Comparison of ENCODE assay signal across 11 mouse cellular contexts in the genomic region with DNA sequence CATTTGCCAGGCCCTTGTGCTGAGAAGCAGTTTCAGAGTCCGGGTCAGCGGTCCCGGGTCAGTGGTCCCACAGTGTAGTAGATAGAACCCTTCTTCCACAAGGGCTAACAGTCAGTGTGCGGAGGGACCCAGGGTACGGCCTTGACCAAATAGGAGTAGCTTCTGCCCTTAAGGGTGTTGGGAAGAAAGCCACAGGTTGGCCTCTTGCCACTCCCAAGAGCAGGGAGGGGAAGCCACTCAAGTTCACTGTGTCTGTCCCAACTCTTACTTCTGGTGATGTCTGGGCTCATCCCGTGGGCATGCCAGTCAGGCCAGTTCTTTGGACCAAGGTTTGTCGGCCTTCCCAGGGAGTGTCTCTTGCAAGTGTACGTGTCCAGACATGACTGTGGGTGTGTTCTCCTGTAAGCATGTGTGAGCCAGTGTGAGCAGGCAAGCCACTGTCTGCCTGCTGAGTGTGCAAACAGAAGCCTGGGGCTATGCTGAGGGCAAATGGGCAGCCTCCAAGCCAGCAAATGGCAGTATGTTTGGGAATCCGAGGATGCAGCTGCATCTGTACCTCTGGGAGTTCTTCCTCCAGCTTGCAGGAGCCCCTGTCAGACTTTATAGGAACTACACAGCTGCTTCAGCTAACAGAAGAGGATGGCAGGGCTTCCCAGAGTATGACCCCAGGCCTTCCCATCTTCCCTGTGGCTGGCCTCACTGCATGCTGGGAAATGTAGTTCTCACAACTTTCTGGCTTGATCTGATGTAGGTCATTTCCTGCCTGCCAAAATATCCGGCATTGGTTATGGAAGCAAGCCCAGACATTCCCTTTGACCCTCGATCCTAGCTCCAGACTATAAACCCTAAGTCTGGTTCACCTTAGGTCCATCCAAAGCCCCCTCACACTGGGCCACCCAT. TPM values are rescaled to one million over a fixed set of nuclear protein-coding genes. Genes with fewer than 3 reads are reported as not detected.
DNase-seq lines count a peak whose midpoint lies in the region; ATAC-seq and TF ChIP-seq lines count a peak whose summit lies in the region.
"Had no signal": no experiment of that assay in that cellular context is flagged by ENCODE, and none has a peak within 500 bp of the region (broad histone marks: within the 10 kb centered on the region; RNA-seq: fewer than 3 reads in every experiment).

No protein-coding gene starts in this region.

- no peaks in the 10 kb centered on the region for H3K79me2 ChIP-seq in liver, adult 2 months (ENCODE audit: control insufficient read depth, insufficient read depth, low read length)

- H3K36me3 ChIP-seq in liver, adult 2 months (ENCODE audit: control insufficient read depth, insufficient read depth, low read length), result peaks cover 19% of the 10 kb centered on the region
- 0 out of 2 replicates have a peak, but pooled peaks cover 7% of the 10 kb centered on the region for H3K36me3 ChIP-seq in liver, embryonic 12.5 days
- H3K36me3 ChIP-seq in limb, embryonic 15.5 days, result peaks cover 49% of the 10 kb centered on the region

- H3K4me3 ChIP-seq in liver, adult 2 months (ENCODE audit: insufficient read depth, low read depth, low read length), result no peak overlapping the region
- H3K4me3 ChIP-seq in liver, embryonic 12.5 days, result no peak overlapping the region
- H3K4me3 ChIP-seq in limb, embryonic 15.5 days, result no peak overlapping the region

- H3K27me3 ChIP-seq in liver, adult 2 months (ENCODE audit: control insufficient read depth, insufficient read depth, low read length), result no peaks in the 10 kb centered on the region
- no peaks in the 10 kb centered on the region for H3K27me3 ChIP-seq in liver, embryonic 12.5 days (replicated peaks)
- H3K27me3 ChIP-seq in limb, embryonic 15.5 days, result no peaks in the 10 kb centered on the region

- H3K4me1 ChIP-seq in liver, adult 2 months (ENCODE audit: control insufficient read depth, insufficient read depth, low read length), result peaks cover 7% of the 10 kb centered on the region
- 0 out of 2 replicates have a peak, but pooled peaks cover 5% of the 10 kb centered on the region for H3K4me1 ChIP-seq in liver, embryonic 12.5 days
- H3K4me1 ChIP-seq in limb, embryonic 15.5 days, result peaks cover 12% of the 10 kb centered on the region

- no peaks in the 10 kb centered on the region for H3K9me3 ChIP-seq in liver, embryonic 12.5 days (replicated peaks)
- no peaks in the 10 kb centered on the region for H3K9me3 ChIP-seq in limb, embryonic 15.5 days

- DNase-seq in liver, adult 2 months (ENCODE audit: extremely low read depth, low read depth, low spot score), result peak; percentile 84
- DNase-seq in adrenal gland, postnatal 25 days, result peak; percentile 44
- DNase-seq in heart, adult 9 months (ENCODE audit: low spot score in 2 of 2), result peak; percentile 44 to 55
- DNase-seq in gastrocnemius, adult 8-10 months (ENCODE audit: low spot score in 2 of 2), result no peak
- DNase-seq: layer of hippocampus, adult 9-11 months; right cerebral cortex, postnatal 25 days had no signal

- 0 out of 2 replicates have a peak overlapping the region, but pooled peaks have one; percentile 14 for H3K27ac ChIP-seq in liver, adult 2 months (replicated peaks; ENCODE audit: insufficient read depth, low read depth, low read length)
- H3K27ac ChIP-seq in liver, embryonic 12.5 days, result no peak overlapping the region
- H3K27ac ChIP-seq in limb, embryonic 15.5 days, result 0 out of 2 replicates have a peak overlapping the region, but pooled peaks have one; percentile 22

- no peak overlapping the region for H3K4me2 ChIP-seq in liver, embryonic 12.5 days
- no peak overlapping the region for H3K4me2 ChIP-seq in limb, embryonic 15.5 days
- H3K4me2 ChIP-seq: midbrain, embryonic 11.5 days had no signal

- no peak for ATAC-seq in liver, embryonic 12.5 days
- ATAC-seq in limb, embryonic 15.5 days (ENCODE audit: insufficient number of reproducible peaks, low FRiP score, low TSS enrichment, low read depth), result no peak
- ATAC-seq in activated CD4-positive, CD25-positive, alpha-beta regulatory T cell, adult 4 months, result no peak
- no peak for ATAC-seq in cerebellum, adult (ENCODE audit: insufficient number of reproducible peaks, low FRiP score, low TSS enrichment)

- WGBS in liver, adult 2 months, result 45% methylated on average over 11 of the region's 11 CpGs
- 76% methylated on average over 11 of the region's 11 CpGs for WGBS in liver, embryonic 12.5 days (ENCODE audit: insufficient replicate concordance)
- whole genome bisulfite sequencing in limb, embryonic 15.5 days, result 64% methylated on average over 11 of the region's 11 CpGs

- no peak for TF ChIP-seq CTCF in liver, adult 2 months (IDR thresholded peaks at IDR 0.05; ENCODE audit: low read depth, low read length)

- H3K9ac ChIP-seq in liver, adult 2 months (ENCODE audit: low read depth, low read length), result no peak overlapping the region
- H3K9ac ChIP-seq in liver, embryonic 12.5 days, result no peak overlapping the region
- H3K9ac ChIP-seq in limb, embryonic 15.5 days, result no peak overlapping the region

- TF ChIP-seq POLR2A in liver, adult 2 months (IDR thresholded peaks at IDR 0.05; ENCODE audit: extremely low read depth, insufficient read depth, low read length), result no peak

RNA-seq across cellular contexts. Expression of a gene that starts 53.3 kb away (rescaled TPM):
- 4.0 and 10.3 TPM in 2 replicates for total RNA-seq in liver, adult 2 months (2014; rRNA removed)
- polyA plus RNA-seq in liver, adult 2 months (2012; rRNA removed), result 38.6 and 48.0 TPM in 2 replicates
- polyA plus RNA-seq in liver, embryonic 12.5 days (2016; fragmentation: Nextera tagmentation; extraction: Ambion mirVana), result 1.8 and 1.9 TPM in 2 replicates
- total RNA-seq in adrenal gland, postnatal 25 days (2021), result 23.6 and 25.7 TPM in 2 replicates
- polyA plus RNA-seq in limb, embryonic 15.5 days (2015; fragmentation: Nextera tagmentation; extraction: Ambion mirVana), result 11.9 and 13.5 TPM in 2 replicates
- 1 to 10 TPM; 1.2 to 1.5 TPM for polyA plus RNA-seq in activated CD4-positive, CD25-positive, alpha-beta regulatory T cell, adult 4 months (2017; shearing (Covaris generic))
- total RNA-seq in gastrocnemius, adult 8-10 months (2022), result 1 to 10 TPM; 1.0 to 2.1 (median 1.5) TPM

Comparison
In these comparisons a context has a peak if more than half of its experiments do, and no peak if none do; other contexts are left out.
1. DNase-seq: peak in liver, adult 2 months (single experiment), adrenal gland, postnatal 25 days (single experiment) and heart, adult 9 months (2 of 2); none in gastrocnemius, adult 8-10 months (0 of 2).